Mouse (Mus musculus) MEL (cell line): ENCODE measurements around the gene Arl15.

Experiments used
- CTCF ChIP-seq, 3 experiments: IDR thresholded peaks in 2 of 3; conservative IDR thresholded peaks in 1 of 3; 2 replicates each; pipeline ENCODE4 v1.5.1; 2011 to 2012; ENCODE audit warnings: low read length in 3 of 3, low read depth in 2 of 3, mild to moderate bottlenecking in 2 of 3, improper control_type of control experiment in 1 of 3, inconsistent platforms in 1 of 3, mixed read lengths in 1 of 3, moderate library complexity in 1 of 3; ENCODE audit not compliant: control insufficient read depth in 1 of 3, insufficient read depth in 1 of 3, poor library complexity in 1 of 3, severe bottlenecking in 1 of 3
- ETS1 ChIP-seq: IDR thresholded peaks from 2 replicates; pipeline ENCODE4 v1.6.1; 2012; ENCODE audit warnings: low read depth, mild to moderate bottlenecking, inconsistent platforms, low read length, improper control_type of control experiment, moderate library complexity
- JUND ChIP-seq: IDR thresholded peaks from 2 replicates; pipeline ENCODE4 v1.6.1; 2011; ENCODE audit warnings: low read depth, mild to moderate bottlenecking, improper control_type of control experiment, low read length
- MAX ChIP-seq: IDR thresholded peaks from 2 replicates; pipeline ENCODE4 v1.6.1; 2011; ENCODE audit warnings: low read length, improper control_type of control experiment
- MXI1 ChIP-seq: IDR thresholded peaks from 2 replicates; pipeline ENCODE4 v1.6.1; 2011; ENCODE audit warnings: mild to moderate bottlenecking, low read depth, low read length, improper control_type of control experiment
- POLR2A ChIP-seq, 2 experiments: IDR thresholded peaks; 2 replicates each; pipeline ENCODE4 v1.6.1; 2011 to 2012; ENCODE audit warnings: low read length in 2 of 2, mild to moderate bottlenecking in 2 of 2, control low read depth in 1 of 2, improper control_type of control experiment in 1 of 2, low read depth in 1 of 2, moderate library complexity in 1 of 2; ENCODE audit not compliant: control insufficient read depth in 1 of 2, insufficient read depth in 1 of 2, poor library complexity in 1 of 2
- POLR2AphosphoS2 ChIP-seq: IDR thresholded peaks from 2 replicates; pipeline ENCODE4 v1.6.1; 2011; ENCODE audit warnings: low read length, improper control_type of control experiment
- SIN3A ChIP-seq: IDR thresholded peaks from 2 replicates; pipeline ENCODE4 v1.6.1; 2012; ENCODE audit warnings: low read length, improper control_type of control experiment, inconsistent platforms
- SMC3 ChIP-seq: IDR thresholded peaks from 2 replicates; pipeline ENCODE4 v1.6.1; 2011; ENCODE audit warnings: low read depth, low read length, improper control_type of control experiment
- TCF12 ChIP-seq: IDR thresholded peaks from 2 replicates; pipeline ENCODE4 v1.6.1; 2014; ENCODE audit warnings: low read depth, mild to moderate bottlenecking, inconsistent platforms, low read length, improper control_type of control experiment, moderate library complexity
- USF1 ChIP-seq: IDR thresholded peaks from 2 replicates; pipeline ENCODE4 v1.6.1; 2014; ENCODE audit warnings: low read depth, mild to moderate bottlenecking, inconsistent platforms, low read length, improper control_type of control experiment, moderate library complexity
- ZMIZ1 ChIP-seq: IDR thresholded peaks from 2 replicates; pipeline ENCODE4 v1.6.1; 2012; ENCODE audit warnings: low read depth, mild to moderate bottlenecking, inconsistent platforms, low read length, improper control_type of control experiment, moderate library complexity

- TF ChIP-seq POLR2A (IDR thresholded peaks at IDR 0.05; ENCODE audit: control insufficient read depth in 1 of 2, insufficient read depth in 1 of 2, low read depth in 1 of 2, low read length in 2 of 2, poor library complexity in 1 of 2) (no peak), SIN3A (peak; percentile 80; the same call in 1 of the 2 replicates), MXI1 (no peak), JUND (no peak), MAX (no peak), TCF12 (peak; percentile 95), CTCF (IDR thresholded peaks at IDR 0.05 in 2 of 3, conservative IDR thresholded peaks at IDR 0.05 in 1 of 3; ENCODE audit: control insufficient read depth in 1 of 3, insufficient read depth in 1 of 3, low read depth in 2 of 3, low read length in 3 of 3, poor library complexity in 1 of 3, severe bottlenecking in 1 of 3) (no peak), ETS1 (peak; percentile 93), SMC3 (no peak), ZMIZ1 (peak; percentile 26; the same call in 1 of the 2 replicates), USF1 (no peak), POLR2AphosphoS2 (no peak)
Observed at GRCm38 (mm10) chr13:113858667-113859391, 64.5 kb downstream of the Arl15 start.
